ENCODE assay signal across 10 mouse cellular contexts in genomic region chr17:16900791-16901190, GRCm38 (mm10).
DNase-seq lines count a peak whose midpoint lies in the region; TF ChIP-seq lines count a peak whose summit lies in the region.
"Had no signal": no experiment of that assay in that cellular context is flagged by ENCODE, and none has a peak within 500 bp of the region (broad histone marks: within the 10 kb centered on the region; RNA-seq: fewer than 3 reads in every experiment).

No protein-coding gene starts in this region.

- no peaks in the 10 kb centered on the region for H3K4me1 ChIP-seq in CH12.LX (ENCODE audit: control insufficient read depth in 1 of 2, insufficient read depth in 2 of 2)
- H3K4me1 ChIP-seq: embryonic facial prominence, embryonic 12.5 days; liver, embryonic 13.5 days had no signal

- no peaks in the 10 kb centered on the region for H3K36me3 ChIP-seq in CH12.LX (replicated peaks in 1 of 2; ENCODE audit: control insufficient read depth in 1 of 2, insufficient read depth in 1 of 2, low read length in 1 of 2)
- H3K36me3 ChIP-seq: embryonic facial prominence, embryonic 12.5 days; liver, embryonic 13.5 days had no signal

- TF ChIP-seq RAD21 in CH12.LX (IDR thresholded peaks at IDR 0.05; ENCODE audit: low read depth, low read length): peak; percentile 57

- no peak overlapping the region for H3K4me3 ChIP-seq in CH12.LX (replicated peaks in 1 of 3; ENCODE audit: low read depth in 2 of 3, low read length in 2 of 3, poor library complexity in 1 of 3)
- H3K4me3 ChIP-seq: embryonic facial prominence, embryonic 12.5 days; liver, embryonic 13.5 days had no signal

- H3K9me3 ChIP-seq in CH12.LX (replicated peaks; ENCODE audit: low read length): no peaks in the 10 kb centered on the region
- H3K9me3 ChIP-seq: liver, embryonic 13.5 days had no signal

- intact Hi-C loops in heart, postnatal 10 days (cut with DNase I): loop anchor here (2.0 to 5.0 kb wide), 2 partner anchors 1098 to 1114 kb away; no protein-coding TSS in a partner anchor
- intact Hi-C loops in heart, postnatal 25 days (cut with DNase I): loop anchor here (2.0 to 5.0 kb wide), 2 partner anchors 1098 to 1114 kb away; no protein-coding TSS in a partner anchor

- in situ Hi-C loops in CH12.LX (cut with MboI; ENCODE audit: low pct_ligation_motif_present, low pct_unique_long_range_greater_than_20kb, low sequenced_read_pairs): loop anchor here (25.0 kb wide), 1 partner anchor 1088 kb away; no protein-coding TSS in a partner anchor

- H3K27ac ChIP-seq in CH12.LX (ENCODE audit: insufficient read depth, low read depth): no peak overlapping the region
- H3K27ac ChIP-seq: embryonic facial prominence, embryonic 12.5 days; liver, embryonic 13.5 days had no signal

- TF ChIP-seq POLR2A in CH12.LX (IDR thresholded peaks at IDR 0.05; ENCODE audit: low read depth, low read length): no peak

- TF ChIP-seq EP300 in CH12.LX (IDR thresholded peaks at IDR 0.05; ENCODE audit: low read length): no peak

- peak; percentile 47 to 65; a peak in 3 of 4 replicates for TF ChIP-seq CTCF in CH12.LX (conservative IDR thresholded peaks at IDR 0.05 in 1 of 2, IDR thresholded peaks at IDR 0.05 in 1 of 2; ENCODE audit: low read depth in 2 of 2, low read length in 2 of 2)

- DNase-seq in heart, postnatal 10 days: peak; percentile 18 to 47
- no peak for DNase-seq in heart, postnatal 25 days (ENCODE audit: low spot score)
- DNase-seq in CH12.LX (ENCODE audit: extremely low read depth): peak; percentile 51
- DNase-seq in adrenal gland, postnatal 25 days: peak; percentile 4
- DNase-seq in forelimb bud, embryonic 11.5 days (ENCODE audit: low read depth, low spot score): peak; percentile 43
- DNase-seq in layer of hippocampus, postnatal 25 days (ENCODE audit: extremely low spot score in 1 of 2, low spot score in 1 of 2): peak; percentile 8 to 74
- DNase-seq in retina, postnatal 1 day: peak; percentile 47
- DNase-seq in neural tube, embryonic 10.5 days (ENCODE audit: extremely low spot score, low spot score): no peak
- DNase-seq: liver, embryonic 13.5 days had no signal

- dilution Hi-C loops in CH12.LX (cut with MboI; ENCODE audit: extremely low pct_ligation_motif_present, extremely low pct_unique_long_range_greater_than_20kb, low sequenced_read_pairs): no loop called here

- no peak overlapping the region for H3K4me2 ChIP-seq in CH12.LX (ENCODE audit: insufficient read depth, low read depth, poor library complexity, severe bottlenecking)
- H3K4me2 ChIP-seq: embryonic facial prominence, embryonic 12.5 days; liver, embryonic 13.5 days had no signal

- H3K79me2 ChIP-seq in CH12.LX (replicated peaks; ENCODE audit: control insufficient read depth, extremely low read depth, insufficient read depth, poor library complexity, severe bottlenecking): no peaks in the 10 kb centered on the region

- H3K9ac ChIP-seq in CH12.LX (ENCODE audit: insufficient read depth, low read depth): no peak overlapping the region
- H3K9ac ChIP-seq: embryonic facial prominence, embryonic 12.5 days; liver, embryonic 13.5 days had no signal

- no peaks in the 10 kb centered on the region for H3K27me3 ChIP-seq in CH12.LX (replicated peaks)
- H3K27me3 ChIP-seq: embryonic facial prominence, embryonic 12.5 days; liver, embryonic 13.5 days had no signal

TF ChIP-seq in CH12.LX, 34 proteins besides CTCF, POLR2A, EP300 and RAD21:
- TF ChIP-seq MAFK (IDR thresholded peaks at IDR 0.05; ENCODE audit: insufficient replicate concordance, low read length) (no peak), MAZ (IDR thresholded peaks at IDR 0.05; ENCODE audit: low read depth, low read length) (no peak), MEF2A (IDR thresholded peaks at IDR 0.05; ENCODE audit: borderline replicate concordance, low read depth, low read length) (no peak), ZMIZ1 (IDR thresholded peaks at IDR 0.05; ENCODE audit: low read depth, low read length) (no peak), SMC3 (IDR thresholded peaks at IDR 0.05; ENCODE audit: low read depth, low read length) (peak; percentile 49), MXI1 (IDR thresholded peaks at IDR 0.05; ENCODE audit: low read depth, low read length) (no peak)

Comparison
In these comparisons a context has a peak if more than half of its experiments do, and no peak if none do; other contexts are left out.
1. DNase-seq: peak in heart, postnatal 10 days (2 of 2), CH12.LX (single experiment), adrenal gland, postnatal 25 days (single experiment), forelimb bud, embryonic 11.5 days (single experiment), layer of hippocampus, postnatal 25 days (2 of 2) and retina, postnatal 1 day (single experiment); none in heart, postnatal 25 days (single experiment) and neural tube, embryonic 10.5 days (single experiment).